Mouse (Mus musculus) liver, embryonic 14.5 days (tissue): Measurements from ENCODE around the gene Dtx3.

Source experiments
- CTCF ChIP-seq: IDR thresholded peaks from 2 replicates; pipeline ENCODE4 v1.5.1; 2016; ENCODE audit warnings: antibody characterized with exemption, low read depth, control low read depth
- EP300 ChIP-seq: IDR thresholded peaks from 2 replicates; pipeline ENCODE4 v1.6.1; 2016; ENCODE audit warnings: antibody characterized with exemption, low read depth

DNA sequence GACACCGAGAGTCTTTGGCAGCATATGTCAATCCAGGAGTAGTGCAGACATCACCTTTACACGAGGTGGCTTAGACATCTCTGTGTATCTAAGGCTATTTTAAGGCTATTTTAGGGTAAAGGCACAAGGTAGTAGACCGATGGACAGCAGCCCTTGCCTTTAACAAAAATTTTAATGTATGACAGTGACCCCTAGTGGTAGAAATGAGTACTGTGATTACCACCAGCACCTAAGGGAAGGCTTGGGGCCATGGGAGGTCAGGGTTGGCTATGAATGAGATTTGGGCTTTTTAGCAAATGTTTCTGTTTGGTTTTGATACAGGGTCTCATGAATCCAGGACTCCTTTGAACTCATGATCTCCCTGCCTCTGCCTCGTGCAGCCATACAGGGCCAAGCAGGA lies 33.4 kb upstream of the Dtx3 start:
- TF ChIP-seq CTCF: peak; percentile 85
- TF ChIP-seq EP300: no peak
